Mouse (Mus musculus) brain, embryonic 18.5 days (tissue): Measurements from ENCODE around the gene Eef2.

ENCODE experiments used
- DNase-seq: peaks from one replicate; pipeline ENCODE4 v3.0.0-alpha.2; 2012; ENCODE audit warnings: low read depth, low spot score

The Eef2 gene

DNA sequence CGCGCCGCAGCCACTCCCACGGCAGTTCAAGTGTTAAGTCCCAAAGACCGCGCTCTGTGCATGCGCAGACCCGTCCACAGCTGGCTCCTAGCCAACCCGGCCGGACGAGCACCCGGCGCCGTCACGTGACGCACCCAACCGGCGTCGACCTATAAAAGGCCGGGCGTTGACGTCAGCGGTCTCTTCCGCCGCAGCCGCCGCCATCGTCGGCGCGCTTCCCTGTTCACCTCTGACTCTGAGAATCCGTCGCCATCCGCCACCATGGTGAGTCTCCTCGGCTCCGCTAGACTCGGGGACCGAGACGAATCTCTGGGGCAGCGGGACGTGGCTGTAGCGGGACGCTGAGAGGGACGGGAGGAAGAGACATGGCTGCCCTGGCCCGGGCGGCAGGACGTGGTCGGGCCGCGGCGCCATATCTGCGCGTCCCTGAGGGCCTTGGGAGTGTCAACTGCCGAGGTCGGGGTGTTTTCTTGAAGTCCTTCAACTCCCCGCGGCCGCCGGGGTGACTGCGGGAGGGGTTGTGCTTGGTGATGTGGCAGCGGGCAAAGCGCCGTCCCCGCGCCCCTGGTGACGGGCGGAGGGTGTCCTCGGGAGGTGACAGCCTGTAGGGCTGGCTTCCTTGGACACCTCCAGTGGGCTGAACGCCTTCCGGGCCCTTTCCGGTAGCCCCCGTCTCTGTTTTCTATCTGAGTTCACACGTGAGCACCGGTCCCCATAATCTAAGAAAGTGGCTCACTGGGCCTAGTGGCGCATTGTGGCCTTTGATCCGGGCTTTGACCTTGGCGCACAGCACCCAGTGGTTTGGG lies at the start of gene Eef2:
Eef2 (plus strand) TSS at position 166 of the 806 bp plus-strand sequence.
- DNase-seq = peak; percentile 94

DNA sequence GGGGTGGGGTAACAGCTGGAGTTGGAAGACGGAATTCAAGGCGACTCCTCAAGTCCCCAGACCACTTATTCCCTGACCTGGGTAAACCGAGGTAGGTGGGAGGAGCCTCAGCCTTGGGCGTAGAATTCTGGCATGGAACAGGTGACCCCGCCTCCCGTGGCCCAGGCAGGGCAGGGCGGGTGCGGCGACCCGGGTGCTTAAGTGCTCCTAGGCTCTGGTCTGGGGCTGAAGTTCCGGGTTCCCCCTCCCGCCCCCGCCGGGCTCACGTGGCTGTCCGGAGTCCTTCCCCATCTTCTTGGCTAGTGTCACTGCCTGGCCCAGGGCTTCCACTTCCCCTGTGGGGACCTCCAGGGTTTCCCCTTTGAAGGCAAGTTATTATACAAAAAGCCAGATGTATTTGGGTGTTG lies 42.2 kb upstream of the Eef2 start:
- no peak for DNase-seq

DNA sequence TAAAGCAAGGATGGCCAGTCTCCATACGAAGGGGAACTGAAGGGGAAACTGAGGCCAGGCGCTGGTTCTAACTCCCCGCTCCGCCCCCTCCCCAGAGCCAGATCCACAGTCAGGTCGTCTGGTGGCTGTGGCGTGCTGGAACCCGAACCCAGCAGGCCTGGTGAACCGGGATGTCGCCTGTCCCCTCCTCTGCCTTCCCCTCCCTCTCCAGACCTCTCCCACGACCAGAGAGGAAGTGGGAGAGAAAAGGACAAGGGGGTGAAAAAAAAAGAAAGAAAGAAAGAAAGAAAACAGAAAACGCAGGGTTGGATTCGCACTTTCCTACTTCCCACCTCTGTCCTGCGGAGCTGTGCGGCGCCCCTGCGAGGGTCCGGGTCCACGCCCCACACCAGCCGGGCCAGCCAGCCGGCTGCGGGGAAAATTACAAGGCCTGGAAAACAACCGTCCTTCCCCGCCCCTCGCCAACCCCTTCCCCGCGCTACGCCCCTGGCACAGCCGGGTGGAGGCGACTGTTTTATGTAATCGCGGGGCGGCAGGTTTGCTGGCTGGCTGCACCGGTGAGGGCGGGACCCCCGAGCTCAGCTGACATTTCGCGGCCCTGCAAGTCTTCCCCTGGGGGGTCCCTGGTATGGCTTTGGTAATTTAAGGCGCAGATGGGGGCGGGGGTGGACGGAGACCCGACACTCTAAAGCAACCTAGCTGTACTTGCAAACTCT lies 41.3 kb upstream of the Eef2 start, which contains the start of gene Zbtb7a:
Zbtb7a (plus strand) TSS at position 255 of the 716 bp plus-strand sequence.
- DNase-seq = no peak

- DNase-seq = no peak
These were observed 40.4 kb upstream of the Eef2 start for GRCm38 (mm10) chr10:81135831-81136705.

GRCm38 (mm10) chr10:81136706-81137231 lies 39.7 kb upstream of the Eef2 start:
- no peak for DNase-seq

DNA sequence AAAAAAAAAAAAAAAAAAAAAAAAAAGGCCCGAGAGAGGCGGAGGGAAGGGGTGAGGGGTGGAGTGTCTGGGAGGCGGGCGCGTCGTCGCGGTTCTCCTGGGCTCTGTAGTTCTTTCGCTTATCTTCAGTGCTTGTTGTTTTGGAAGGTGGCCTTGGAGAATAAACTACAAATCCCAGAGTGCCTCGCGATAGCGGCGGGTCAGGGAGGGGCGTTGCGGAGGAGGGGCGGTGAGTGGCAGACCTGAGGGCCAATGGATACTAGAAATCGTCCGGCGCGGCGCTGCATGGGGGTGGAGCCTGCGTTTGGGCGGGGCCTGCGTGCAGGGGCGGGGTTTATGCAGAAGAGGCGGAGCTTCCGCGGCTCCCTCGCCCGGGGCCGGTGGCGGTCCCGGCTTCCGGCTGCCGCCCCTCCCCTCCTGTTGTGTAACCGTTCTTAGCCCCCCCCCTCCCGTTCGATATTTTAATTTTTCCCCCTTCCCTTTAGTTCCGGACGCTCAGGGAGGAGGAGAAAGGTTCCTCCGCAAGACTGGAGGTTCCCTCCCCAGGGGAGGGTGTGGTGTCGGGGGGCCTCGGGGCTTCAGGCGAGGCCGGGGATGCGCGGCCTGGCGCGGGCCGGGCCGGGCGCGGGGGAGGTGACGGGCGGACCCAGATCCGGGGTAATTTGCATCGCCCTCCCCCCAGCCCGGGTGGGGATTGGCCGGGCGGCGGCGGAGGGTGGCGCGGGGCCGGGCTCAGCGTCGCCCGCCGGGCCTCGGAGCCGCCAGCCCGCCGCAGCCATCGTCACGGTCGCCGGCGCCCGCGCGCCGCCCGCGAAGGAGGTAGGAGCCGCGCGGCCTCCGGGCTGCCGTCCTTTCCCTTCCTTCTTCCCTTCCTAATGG lies 38.9 kb upstream of the Eef2 start:
- DNase-seq = peak; percentile 98

GRCm38 (mm10) chr10:81138131-81138782 lies 38.2 kb upstream of the Eef2 start:
- no peak for DNase-seq

- DNase-seq = no peak
These were observed 37.5 kb upstream of the Eef2 start for GRCm38 (mm10) chr10:81138821-81139528.

DNA sequence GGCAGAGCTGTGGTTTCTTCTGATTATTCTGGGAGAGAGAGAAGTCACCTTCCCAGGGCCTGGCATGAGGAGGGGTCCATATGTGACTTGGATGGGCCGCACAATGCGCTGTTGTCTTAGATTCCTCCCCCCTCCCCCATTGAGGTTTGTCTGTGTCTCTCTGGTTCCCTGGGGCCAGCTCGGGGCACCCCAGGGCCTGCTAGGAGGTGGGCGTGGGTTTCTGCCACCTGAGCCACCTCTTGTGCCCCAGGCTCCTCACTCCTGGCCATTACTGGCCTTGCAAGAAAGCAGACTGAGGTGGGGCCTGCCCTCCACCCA lies 36.9 kb upstream of the Eef2 start:
- DNase-seq = no peak

GRCm38 (mm10) chr10:81140005-81140404 lies 36.4 kb upstream of the Eef2 start:
- no peak for DNase-seq

- no peak for DNase-seq
These were observed 35.5 kb upstream of the Eef2 start for GRCm38 (mm10) chr10:81140717-81141454.

GRCm38 (mm10) chr10:81141455-81142210 lies 34.8 kb upstream of the Eef2 start:
- DNase-seq = no peak

GRCm38 (mm10) chr10:81142551-81142981 lies 33.9 kb upstream of the Eef2 start:
- no peak for DNase-seq

GRCm38 (mm10) chr10:81143157-81143633 lies 33.2 kb upstream of the Eef2 start:
- no peak for DNase-seq

- no peak for DNase-seq
These were observed 32.5 kb upstream of the Eef2 start for GRCm38 (mm10) chr10:81143845-81144437.

GRCm38 (mm10) chr10:81144667-81145066 lies 31.8 kb upstream of the Eef2 start:
- no peak for DNase-seq

- no peak for DNase-seq
These were observed 31.1 kb upstream of the Eef2 start for GRCm38 (mm10) chr10:81145307-81145706.

DNA sequence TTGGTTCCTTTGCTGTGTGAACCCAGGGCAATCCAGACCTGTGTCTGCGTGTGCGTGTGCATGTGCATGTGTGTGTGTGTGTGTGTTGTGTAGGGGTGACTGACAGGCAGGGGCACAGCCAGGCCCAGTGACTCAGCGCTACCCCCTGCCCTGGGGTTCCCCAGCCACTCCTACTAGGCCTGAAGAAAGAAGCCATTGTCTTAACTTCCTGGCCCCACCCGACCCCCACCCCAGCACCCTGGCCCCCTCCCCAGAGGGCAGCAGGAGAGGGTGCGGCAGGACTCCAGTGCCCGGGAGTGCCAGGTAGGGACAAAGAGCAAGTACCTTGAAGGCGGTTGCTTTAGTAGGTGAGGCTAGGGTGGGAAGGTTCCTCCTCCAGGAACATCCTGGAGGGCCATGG lies 30.7 kb upstream of the Eef2 start:
- no peak for DNase-seq
